In genomic region chr17:46857361-46857902, GRCm38 (mm10) we compare ENCODE assay signal across 9 mouse cellular contexts. TPM values are rescaled to one million over a fixed set of nuclear protein-coding genes. Genes with fewer than 3 reads are reported as not detected.
DNase-seq lines count a peak whose midpoint lies in the region; ATAC-seq lines count a peak whose summit lies in the region.
"Had no signal": no experiment of that assay in that cellular context is flagged by ENCODE, and none has a peak within 500 bp of the region (broad histone marks: within the 10 kb centered on the region; RNA-seq: fewer than 3 reads in every experiment).

No protein-coding gene starts in this region.

- peak; percentile 59 for DNase-seq in fibroblast of lung, adult 2 months (ENCODE audit: low read depth)
- DNase-seq in kidney, postnatal 14 days = peak; percentile 88
- DNase-seq in testis, postnatal 14 days (ENCODE audit: low spot score) = peak; percentile 80

- ATAC-seq in CD4-positive, CD25-positive, alpha-beta regulatory T cell, adult 4 months = peak; percentile 51
- ATAC-seq in heart, embryonic 14.5 days (ENCODE audit: insufficient number of reproducible peaks, insufficient read depth, low FRiP score, low read depth) = peak; percentile 66
- ATAC-seq in liver, embryonic 15.5 days (ENCODE audit: insufficient read depth) = peak; percentile 72
- ATAC-seq in neural tube, embryonic 13.5 days (ENCODE audit: low read depth) = peak; percentile 80

- H3K4me2 ChIP-seq in heart, embryonic 14.5 days (ENCODE audit: low read length) = peak overlapping the region; percentile 76
- H3K4me2 ChIP-seq in liver, embryonic 15.5 days = peak overlapping the region; percentile 79
- H3K4me2 ChIP-seq in neural tube, embryonic 13.5 days = peak overlapping the region; percentile 73

- H3K36me3 ChIP-seq in heart, embryonic 14.5 days (ENCODE audit: control insufficient read depth, insufficient read depth, low read length) = no peaks in the 10 kb centered on the region
- no peaks in the 10 kb centered on the region for H3K36me3 ChIP-seq in liver, embryonic 15.5 days (replicated peaks)
- no peaks in the 10 kb centered on the region for H3K36me3 ChIP-seq in neural tube, embryonic 13.5 days

- WGBS in heart, embryonic 14.5 days = 0% methylated on average over 41 of the region's 52 CpGs
- WGBS in liver, embryonic 15.5 days (ENCODE audit: insufficient replicate concordance) = under 1% methylated on average over 48 of the region's 52 CpGs
- under 1% methylated on average over 38 of the region's 52 CpGs for WGBS in neural tube, embryonic 13.5 days

- H3K27ac ChIP-seq in brown adipose tissue, adult 24 weeks (replicated peaks; ENCODE audit: low read depth, low read length) = peak overlapping the region; percentile 97
- peak overlapping the region; percentile 99 to 100 for H3K27ac ChIP-seq in heart, embryonic 14.5 days (replicated peaks in 1 of 2; ENCODE audit: control insufficient read depth in 1 of 2, insufficient read depth in 1 of 2, low read depth in 2 of 2, low read length in 2 of 2)
- H3K27ac ChIP-seq in liver, embryonic 15.5 days (replicated peaks) = peak overlapping the region; percentile 97
- H3K27ac ChIP-seq in neural tube, embryonic 13.5 days (replicated peaks) = peak overlapping the region; percentile 100

- peak overlapping the region; percentile 98 for H3K4me3 ChIP-seq in brown adipose tissue, adult 24 weeks (ENCODE audit: insufficient read depth, low read depth, low read length)
- H3K4me3 ChIP-seq in heart, embryonic 14.5 days (ENCODE audit: control insufficient read depth in 1 of 2, insufficient read depth in 1 of 2, low read depth in 1 of 2, low read length in 2 of 2) = peak overlapping the region; percentile 63 to 99
- H3K4me3 ChIP-seq in liver, embryonic 15.5 days (replicated peaks) = peak overlapping the region; percentile 86
- peak overlapping the region; percentile 95 for H3K4me3 ChIP-seq in neural tube, embryonic 13.5 days

- peaks cover 18% of the 10 kb centered on the region for H3K4me1 ChIP-seq in brown adipose tissue, adult 24 weeks (ENCODE audit: control insufficient read depth, insufficient read depth, insufficient read length, low read length)
- peaks cover 21 to 34% of the 10 kb centered on the region in 2 experiments for H3K4me1 ChIP-seq in heart, embryonic 14.5 days (ENCODE audit: control insufficient read depth in 2 of 2, insufficient read depth in 2 of 2, low read length in 2 of 2)
- H3K4me1 ChIP-seq in liver, embryonic 15.5 days (replicated peaks) = peaks cover 44% of the 10 kb centered on the region
- H3K4me1 ChIP-seq in neural tube, embryonic 13.5 days (replicated peaks) = peaks cover 51% of the 10 kb centered on the region

- H3K27me3 ChIP-seq in heart, embryonic 14.5 days (ENCODE audit: control insufficient read depth, insufficient read depth, low read length) = no peaks in the 10 kb centered on the region
- no peaks in the 10 kb centered on the region for H3K27me3 ChIP-seq in liver, embryonic 15.5 days
- H3K27me3 ChIP-seq in neural tube, embryonic 13.5 days = no peaks in the 10 kb centered on the region

- H3K9ac ChIP-seq in heart, embryonic 14.5 days (ENCODE audit: low read length) = peak overlapping the region; percentile 96
- H3K9ac ChIP-seq in liver, embryonic 15.5 days = peak overlapping the region; percentile 99
- peak overlapping the region; percentile 100 for H3K9ac ChIP-seq in neural tube, embryonic 13.5 days

- H3K9me3 ChIP-seq in heart, embryonic 14.5 days (ENCODE audit: control insufficient read depth, low read length) = no peaks in the 10 kb centered on the region
- H3K9me3 ChIP-seq in liver, embryonic 15.5 days (replicated peaks) = no peaks in the 10 kb centered on the region
- no peaks in the 10 kb centered on the region for H3K9me3 ChIP-seq in neural tube, embryonic 13.5 days

RNA-seq across cellular contexts. Expression of gene Bicral, which starts 0.8 kb away (rescaled TPM):
- polyA plus RNA-seq in CD4-positive, CD25-positive, alpha-beta regulatory T cell, adult 4 months (2017; shearing (Covaris generic)) = 10 to 100 TPM; 10.8 to 11.9 TPM
- 5.3 and 9.8 TPM in 2 replicates for polyA plus RNA-seq in brown adipose tissue, adult 24 weeks (2012; ENCODE audit: insufficient read depth, insufficient read length, missing spikeins)
- polyA plus RNA-seq in heart, embryonic 14.5 days (2014; fragmentation: Nextera tagmentation; extraction: Ambion mirVana) = 6.4 and 7.4 TPM in 2 replicates
- 2.6 and 2.9 TPM in 2 replicates for polyA plus RNA-seq in liver, embryonic 15.5 days (2015; fragmentation: Nextera tagmentation; extraction: Ambion mirVana)
- 6.5 and 9.4 TPM in 2 replicates for polyA plus RNA-seq in neural tube, embryonic 13.5 days (2015; fragmentation: Nextera tagmentation; extraction: Ambion mirVana)

RNA-seq across cellular contexts. Expression of gene Tbcc, which starts 33.1 kb away (rescaled TPM):
- polyA plus RNA-seq in CD4-positive, CD25-positive, alpha-beta regulatory T cell, adult 4 months (2017; shearing (Covaris generic)) = 1 to 10 TPM; 8.4 to 9.1 TPM
- 10.1 TPM in 2 replicates for polyA plus RNA-seq in brown adipose tissue, adult 24 weeks (2012; ENCODE audit: insufficient read depth, insufficient read length, missing spikeins)
- polyA plus RNA-seq in heart, embryonic 14.5 days (2014; fragmentation: Nextera tagmentation; extraction: Ambion mirVana) = 53.1 and 54.7 TPM in 2 replicates
- 20.9 and 23.2 TPM in 2 replicates for polyA plus RNA-seq in liver, embryonic 15.5 days (2015; fragmentation: Nextera tagmentation; extraction: Ambion mirVana)
- 70.7 and 75.4 TPM in 2 replicates for polyA plus RNA-seq in neural tube, embryonic 13.5 days (2015; fragmentation: Nextera tagmentation; extraction: Ambion mirVana)

RNA-seq across cellular contexts. Expression of gene Prph2, which starts 52.8 kb away (rescaled TPM):
- not detected for polyA plus RNA-seq in CD4-positive, CD25-positive, alpha-beta regulatory T cell, adult 4 months (2017; shearing (Covaris generic))
- not detected in 2 replicates for polyA plus RNA-seq in brown adipose tissue, adult 24 weeks (2012; ENCODE audit: insufficient read depth, insufficient read length, missing spikeins)
- not detected in 2 replicates for polyA plus RNA-seq in heart, embryonic 14.5 days (2014; fragmentation: Nextera tagmentation; extraction: Ambion mirVana)
- polyA plus RNA-seq in liver, embryonic 15.5 days (2015; fragmentation: Nextera tagmentation; extraction: Ambion mirVana) = not detected in 2 replicates
- polyA plus RNA-seq in neural tube, embryonic 13.5 days (2015; fragmentation: Nextera tagmentation; extraction: Ambion mirVana) = not detected in 2 replicates
- polyA plus RNA-seq: gonadal fat pad, adult 2 months had no signal

Comparison
In these comparisons a context has a peak if more than half of its experiments do, and no peak if none do; other contexts are left out.
1. Peak in every context shown above with its lines: DNase-seq, ATAC-seq, H3K4me3 ChIP-seq and H3K27ac ChIP-seq.